Mouse (Mus musculus): ENCODE measurements around the gene Fat1. TPM values are rescaled to one million over a fixed set of nuclear protein-coding genes. Genes with fewer than 3 reads are reported as not detected.
"Not testable (repeated sequence)": the region's sequence is repeated elsewhere in the genome, so short reads cannot be mapped to it uniquely, and the experiment has no call there.

Fat1 gene
- polyA plus RNA-seq, 1 experiment from 2014 or later, result 22.2 TPM

GRCm38 (mm10) chr8:45055500-45055899 is 120.3 kb downstream of the Fat1 start:
- Histone ChIP-seq H3K9ac (ENCODE audit: low read length) (no peak overlapping the region), H3K27me3 (ENCODE audit: control insufficient read depth, insufficient read depth, low read length) (no peaks in the 10 kb centered on the region), H3K27ac (replicated peaks in 1 of 2; ENCODE audit: control insufficient read depth in 1 of 2, insufficient read depth in 1 of 2, low read depth in 2 of 2, low read length in 2 of 2) (no peak overlapping the region), H3K4me3 (ENCODE audit: control insufficient read depth in 1 of 2, insufficient read depth in 1 of 2, low read depth in 1 of 2, low read length in 2 of 2) (no peak overlapping the region), H3K9me3 (ENCODE audit: control insufficient read depth, low read length) (no peaks in the 10 kb centered on the region), H3K4me2 (ENCODE audit: low read length) (no peak overlapping the region), H3K36me3 (ENCODE audit: control insufficient read depth, insufficient read depth, low read length) (peaks cover 49% of the 10 kb centered on the region), H3K4me1 (ENCODE audit: control insufficient read depth in 2 of 2, insufficient read depth in 2 of 2, low read length in 2 of 2) (no peaks in the 10 kb centered on the region)
- 93% methylated on average over 3 of the region's 3 CpGs for WGBS
- ATAC-seq (ENCODE audit: insufficient number of reproducible peaks, insufficient read depth, low FRiP score, low read depth), result no peak

GRCm38 (mm10) chr8:45056810-45057209 is 121.6 kb downstream of the Fat1 start:
- H3K9me3 ChIP-seq (ENCODE audit: control insufficient read depth, low read length), result no peaks in the 10 kb centered on the region
- no peak overlapping the region for H3K4me2 ChIP-seq (ENCODE audit: low read length)
- no peak overlapping the region for H3K4me3 ChIP-seq (ENCODE audit: control insufficient read depth in 1 of 2, insufficient read depth in 1 of 2, low read depth in 1 of 2, low read length in 2 of 2)
- H3K27ac ChIP-seq (replicated peaks in 1 of 2; ENCODE audit: control insufficient read depth in 1 of 2, insufficient read depth in 1 of 2, low read depth in 2 of 2, low read length in 2 of 2), result no peak overlapping the region
- H3K36me3 ChIP-seq (ENCODE audit: control insufficient read depth, insufficient read depth, low read length), result peaks cover 36% of the 10 kb centered on the region
- no peaks in the 10 kb centered on the region for H3K4me1 ChIP-seq (ENCODE audit: control insufficient read depth in 2 of 2, insufficient read depth in 2 of 2, low read length in 2 of 2)
- 27% methylated on average over 2 of the region's 3 CpGs for WGBS
- H3K9ac ChIP-seq (ENCODE audit: low read length), result no peak overlapping the region
- no peaks in the 10 kb centered on the region for H3K27me3 ChIP-seq (ENCODE audit: control insufficient read depth, insufficient read depth, low read length)
- ATAC-seq (ENCODE audit: insufficient number of reproducible peaks, insufficient read depth, low FRiP score, low read depth), result no peak

- no peaks in the 10 kb centered on the region for H3K9me3 ChIP-seq (ENCODE audit: control insufficient read depth, low read length)
- H3K4me2 ChIP-seq (ENCODE audit: low read length), result no peak overlapping the region
- H3K4me1 ChIP-seq (ENCODE audit: control insufficient read depth in 2 of 2, insufficient read depth in 2 of 2, low read length in 2 of 2), result peaks cover 0 to 6% of the 10 kb centered on the region in 2 experiments; a peak in 2 of 4 replicates
- H3K9ac ChIP-seq (ENCODE audit: low read length), result no peak overlapping the region
- ATAC-seq (ENCODE audit: insufficient number of reproducible peaks, insufficient read depth, low FRiP score, low read depth), result no peak
- 93% methylated on average over 2 of the region's 2 CpGs for WGBS
- no peak overlapping the region for H3K4me3 ChIP-seq (ENCODE audit: control insufficient read depth in 1 of 2, insufficient read depth in 1 of 2, low read depth in 1 of 2, low read length in 2 of 2)
- H3K36me3 ChIP-seq (ENCODE audit: control insufficient read depth, insufficient read depth, low read length), result 0 out of 2 replicates have a peak, but pooled peaks cover 7% of the 10 kb centered on the region
- no peaks in the 10 kb centered on the region for H3K27me3 ChIP-seq (ENCODE audit: control insufficient read depth, insufficient read depth, low read length)
- no peak overlapping the region for H3K27ac ChIP-seq (replicated peaks in 1 of 2; ENCODE audit: control insufficient read depth in 1 of 2, insufficient read depth in 1 of 2, low read depth in 2 of 2, low read length in 2 of 2)
These were observed 124.8 kb downstream of the Fat1 start for GRCm38 (mm10) chr8:45060083-45060482.

DNA sequence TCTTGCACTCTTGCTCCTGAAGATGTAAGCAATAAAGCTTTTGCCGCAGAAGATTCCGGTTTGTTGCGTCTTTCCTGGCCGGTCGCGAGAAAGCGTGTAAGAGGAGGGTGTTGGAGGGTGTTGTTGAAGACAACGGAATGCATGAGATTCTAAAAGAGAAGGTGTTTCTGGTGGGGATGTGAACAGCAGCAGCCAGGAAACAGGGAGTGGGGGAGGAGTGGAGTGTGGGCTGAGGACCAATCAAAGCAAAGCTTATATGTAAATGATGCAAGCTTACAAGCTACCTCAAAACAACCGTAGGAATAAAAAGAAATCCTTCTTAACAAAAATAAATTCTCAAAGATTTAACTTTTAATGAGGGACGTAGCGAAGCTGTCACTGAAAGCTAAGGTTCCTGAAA is 127.1 kb downstream of the Fat1 start:
- WGBS, result 88% methylated on average over 11 of the region's 11 CpGs
- ATAC-seq (ENCODE audit: insufficient number of reproducible peaks, insufficient read depth, low FRiP score, low read depth), result no peak
- no peaks in the 10 kb centered on the region for H3K9me3 ChIP-seq (ENCODE audit: control insufficient read depth, low read length)
- no peak overlapping the region for H3K4me3 ChIP-seq (ENCODE audit: control insufficient read depth in 1 of 2, insufficient read depth in 1 of 2, low read depth in 1 of 2, low read length in 2 of 2)
- H3K9ac ChIP-seq (ENCODE audit: low read length), result no peak overlapping the region
- H3K4me1 ChIP-seq (ENCODE audit: control insufficient read depth in 2 of 2, insufficient read depth in 2 of 2, low read length in 2 of 2), result peaks cover 0 to 6% of the 10 kb centered on the region in 2 experiments; a peak in 2 of 4 replicates
- no peaks in the 10 kb centered on the region for H3K27me3 ChIP-seq (ENCODE audit: control insufficient read depth, insufficient read depth, low read length)
- 0 out of 2 replicates have a peak, but pooled peaks cover 3% of the 10 kb centered on the region for H3K36me3 ChIP-seq (ENCODE audit: control insufficient read depth, insufficient read depth, low read length)
- no peak overlapping the region for H3K4me2 ChIP-seq (ENCODE audit: low read length)
- H3K27ac ChIP-seq (replicated peaks in 1 of 2; ENCODE audit: control insufficient read depth in 1 of 2, insufficient read depth in 1 of 2, low read depth in 2 of 2, low read length in 2 of 2), result no peak overlapping the region

- WGBS, result 77% methylated on average over 25 of the region's 25 CpGs
- no peak overlapping the region for H3K27ac ChIP-seq (replicated peaks in 1 of 2; ENCODE audit: control insufficient read depth in 1 of 2, insufficient read depth in 1 of 2, low read depth in 2 of 2, low read length in 2 of 2)
These were observed 128.0 kb downstream of the Fat1 start for GRCm38 (mm10) chr8:45062982-45063924.

GRCm38 (mm10) chr8:45064197-45064869 is 129.1 kb downstream of the Fat1 start:
- Histone ChIP-seq H3K9ac (ENCODE audit: low read length) (no peak overlapping the region), H3K4me3 (ENCODE audit: control insufficient read depth in 1 of 2, insufficient read depth in 1 of 2, low read depth in 1 of 2, low read length in 2 of 2) (no peak overlapping the region), H3K27me3 (ENCODE audit: control insufficient read depth, insufficient read depth, low read length) (no peaks in the 10 kb centered on the region; the same call in 1 of the 2 replicates), H3K4me2 (ENCODE audit: low read length) (no peak overlapping the region), H3K9me3 (ENCODE audit: control insufficient read depth, low read length) (no peaks in the 10 kb centered on the region), H3K4me1 (ENCODE audit: control insufficient read depth in 2 of 2, insufficient read depth in 2 of 2, low read length in 2 of 2) (peaks cover 3 to 8% of the 10 kb centered on the region in 2 experiments; a peak in 3 of 4 replicates), H3K36me3 (ENCODE audit: control insufficient read depth, insufficient read depth, low read length) (no peaks in the 10 kb centered on the region), H3K27ac (replicated peaks in 1 of 2; ENCODE audit: control insufficient read depth in 1 of 2, insufficient read depth in 1 of 2, low read depth in 2 of 2, low read length in 2 of 2) (no peak overlapping the region)
- ATAC-seq (ENCODE audit: insufficient number of reproducible peaks, insufficient read depth, low FRiP score, low read depth), result no peak
- WGBS, result 50% methylated on average over 8 of the region's 8 CpGs

More at GRCm38 (mm10) chr8:45062982-45063924, 128.0 kb downstream of the Fat1 start:
- H3K9ac ChIP-seq (ENCODE audit: low read length), result no peak overlapping the region
- H3K27me3 ChIP-seq (ENCODE audit: control insufficient read depth, insufficient read depth, low read length), result no peaks in the 10 kb centered on the region
- H3K36me3 ChIP-seq (ENCODE audit: control insufficient read depth, insufficient read depth, low read length), result 0 out of 2 replicates have a peak, but pooled peaks cover 2% of the 10 kb centered on the region
- ATAC-seq (ENCODE audit: insufficient number of reproducible peaks, insufficient read depth, low FRiP score, low read depth), result no peak
- H3K4me2 ChIP-seq (ENCODE audit: low read length), result no peak overlapping the region
- no peaks in the 10 kb centered on the region for H3K9me3 ChIP-seq (ENCODE audit: control insufficient read depth, low read length)
- no peak overlapping the region for H3K4me3 ChIP-seq (ENCODE audit: control insufficient read depth in 1 of 2, insufficient read depth in 1 of 2, low read depth in 1 of 2, low read length in 2 of 2)
- H3K4me1 ChIP-seq (ENCODE audit: control insufficient read depth in 2 of 2, insufficient read depth in 2 of 2, low read length in 2 of 2), result peaks cover 0 to 6% of the 10 kb centered on the region in 2 experiments; a peak in 2 of 4 replicates

DNA sequence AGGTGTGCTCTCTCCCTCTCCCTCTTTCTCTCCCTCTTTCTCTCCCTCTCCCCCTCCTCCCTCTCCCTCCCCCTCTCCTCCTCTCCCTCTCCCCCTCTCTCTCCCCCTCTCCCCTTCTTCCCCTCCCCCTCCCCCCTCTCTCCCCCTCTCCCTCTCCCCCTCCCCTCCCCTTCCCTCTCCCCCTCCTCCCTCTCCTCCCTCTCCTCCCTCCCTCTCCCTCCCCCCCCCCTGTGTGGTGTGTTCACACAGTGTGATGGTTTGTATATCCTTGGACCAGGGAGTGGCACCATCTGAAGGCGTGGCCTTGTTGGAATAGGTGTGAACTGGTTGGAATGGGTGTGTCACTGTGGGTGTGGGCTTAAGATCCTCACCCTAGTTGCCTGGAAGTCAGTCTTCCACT is 130.1 kb downstream of the Fat1 start:
- ATAC-seq (ENCODE audit: insufficient number of reproducible peaks, insufficient read depth, low FRiP score, low read depth); H3K4me1 ChIP-seq (ENCODE audit: control insufficient read depth in 2 of 2, insufficient read depth in 2 of 2, low read length in 2 of 2); H3K9me3 ChIP-seq (ENCODE audit: control insufficient read depth, low read length); H3K4me3 ChIP-seq (ENCODE audit: control insufficient read depth in 1 of 2, insufficient read depth in 1 of 2, low read depth in 1 of 2, low read length in 2 of 2); H3K27me3 ChIP-seq (ENCODE audit: control insufficient read depth, insufficient read depth, low read length); H3K27ac ChIP-seq (replicated peaks in 1 of 2; ENCODE audit: control insufficient read depth in 1 of 2, insufficient read depth in 1 of 2, low read depth in 2 of 2, low read length in 2 of 2); H3K4me2 ChIP-seq (ENCODE audit: low read length); H3K36me3 ChIP-seq (ENCODE audit: control insufficient read depth, insufficient read depth, low read length); H3K9ac ChIP-seq (ENCODE audit: low read length): not testable (repeated sequence)
- WGBS, result 89% methylated on average over 1 of the region's 1 CpGs

All from heart, embryonic 14.5 days (tissue).